Mouse (Mus musculus) heart, embryonic 12.5 days (tissue): ENCODE data around the gene Plpp2. TPM values are rescaled to one million over a fixed set of nuclear protein-coding genes. Genes with fewer than 3 reads are reported as not detected.

Experiments used
- ATAC-seq: fragments of 200-750 bp; cut with Nextera tagmentation; 2 replicates; pipeline ENCODE4 v1.8.0; 2017; ENCODE audit warnings: moderate TSS enrichment, moderate library complexity; ENCODE audit not compliant: insufficient number of reproducible peaks, low FRiP score
- H3K27ac ChIP-seq: fragments of 300-500 bp; sonication (generic); 2 replicates; pipeline ENCODE4 v1.5.1; 2016; ENCODE audit warnings: mild to moderate bottlenecking, moderate library complexity; ENCODE audit not compliant: poor library complexity, severe bottlenecking
- H3K27me3 ChIP-seq: fragments of 300-500 bp; sonication (generic); replicated peaks from 2 replicates; pipeline ENCODE4 v1.6.1; 2016; ENCODE audit warnings: mild to moderate bottlenecking, moderate library complexity
- H3K36me3 ChIP-seq: fragments of 300-500 bp; sonication (generic); 2 replicates; pipeline ENCODE4 v1.6.1; 2016; ENCODE audit warnings: mild to moderate bottlenecking, moderate library complexity
- H3K4me1 ChIP-seq: fragments of 300-500 bp; sonication (generic); replicated peaks from 2 replicates; pipeline ENCODE4 v1.6.1; 2016; ENCODE audit warnings: mild to moderate bottlenecking
- H3K4me2 ChIP-seq: fragments of 300-500 bp; sonication (generic); 2 replicates; pipeline ENCODE4 v1.6.1; 2016; ENCODE audit warnings: mild to moderate bottlenecking, moderate library complexity
- H3K4me3 ChIP-seq: fragments of 300-500 bp; sonication (generic); 2 replicates; pipeline ENCODE4 v1.5.1; 2016; ENCODE audit warnings: mild to moderate bottlenecking
- H3K9ac ChIP-seq: fragments of 300-500 bp; sonication (generic); 2 replicates; pipeline ENCODE4 v1.6.1; 2016; ENCODE audit warnings: mild to moderate bottlenecking, moderate library complexity
- H3K9me3 ChIP-seq: fragments of 300-500 bp; sonication (generic); replicated peaks from 2 replicates; pipeline ENCODE4 v1.6.1; 2016; ENCODE audit warnings: mild to moderate bottlenecking, moderate library complexity
- WGBS: fragments of 180-500 bp; shearing (Covaris S2); methylation state at CpG from one replicate; pipeline ENCODE4 v1.1.7; 2016; 5-methylcytosine and 5-hydroxymethylcytosine counted together
- polyA plus RNA-seq: library from polyadenylated mRNA; unstranded; fragments of >200 nt; fragmentation: Nextera tagmentation; extraction: Ambion mirVana; gene quantifications from 2 replicates; pipeline ENCODE4 v1.2.1, GENCODE M21; 2016

Gene Plpp2
- polyA plus RNA-seq, 1 experiment from 2014 or later = 12.0 TPM

DNA sequence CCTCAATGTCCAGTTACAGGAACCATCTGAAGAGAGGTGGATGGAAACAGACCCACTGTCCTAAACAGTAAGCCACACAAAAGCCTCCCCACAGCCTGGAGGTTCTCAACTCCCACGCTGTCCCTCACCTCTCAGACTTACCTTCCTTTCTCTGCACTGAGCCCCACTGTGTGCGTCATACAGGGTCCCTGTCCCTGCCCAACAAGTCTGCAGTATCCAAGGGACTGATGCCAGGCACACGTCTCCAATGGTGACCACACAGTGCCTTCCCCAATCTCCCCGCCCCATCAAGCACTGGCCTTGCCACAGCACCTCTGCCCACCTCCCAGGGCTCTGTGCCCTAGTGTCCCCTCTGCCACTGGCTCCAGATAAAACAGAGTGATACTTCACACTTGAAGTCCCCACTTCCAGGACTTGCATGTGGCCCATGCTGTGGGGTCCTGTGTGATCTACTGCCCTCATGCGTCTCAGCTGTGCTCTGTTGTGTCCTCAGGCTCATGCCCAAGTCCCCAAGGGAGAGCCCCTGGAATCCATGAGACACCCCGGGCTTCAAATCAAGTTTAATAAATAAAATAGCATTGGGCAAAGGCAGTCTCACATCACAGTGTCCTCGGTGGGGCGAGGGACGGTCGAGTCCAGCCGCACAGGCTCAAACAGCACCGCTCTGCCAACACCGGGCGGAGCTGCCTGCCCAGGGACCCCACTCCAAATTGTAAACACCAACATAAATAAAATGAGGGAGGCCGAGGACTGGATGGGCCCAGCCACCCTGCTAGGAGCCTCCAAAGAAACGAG, 6.3 kb upstream of the Plpp2 start:
- no peak overlapping the region for H3K4me3 ChIP-seq
- no peaks in the 10 kb centered on the region for H3K9me3 ChIP-seq
- H3K27ac ChIP-seq = no peak overlapping the region
- H3K4me2 ChIP-seq = no peak overlapping the region
- peaks cover 66% of the 10 kb centered on the region for H3K36me3 ChIP-seq
- 91% methylated on average over 16 of the region's 16 CpGs for WGBS
- H3K9ac ChIP-seq = no peak overlapping the region
- H3K27me3 ChIP-seq = no peaks in the 10 kb centered on the region
- no peak for ATAC-seq
- H3K4me1 ChIP-seq = no peaks in the 10 kb centered on the region; the same call in 1 of the 2 replicates

- no peaks in the 10 kb centered on the region for H3K9me3 ChIP-seq
- H3K4me3 ChIP-seq = no peak overlapping the region
- no peak overlapping the region for H3K9ac ChIP-seq
- no peak for ATAC-seq
- peaks cover 56% of the 10 kb centered on the region for H3K36me3 ChIP-seq
- no peak overlapping the region for H3K27ac ChIP-seq
- H3K27me3 ChIP-seq = 0 out of 2 replicates have a peak, but pooled peaks cover 7% of the 10 kb centered on the region
- peaks cover 3% of the 10 kb centered on the region; the same call in 1 of the 2 replicates for H3K4me1 ChIP-seq
- WGBS = 57% methylated on average over 4 of the region's 4 CpGs
- no peak overlapping the region for H3K4me2 ChIP-seq
Observed at GRCm38 (mm10) chr10:79538873-79539272, 5.3 kb upstream of the Plpp2 start.

DNA sequence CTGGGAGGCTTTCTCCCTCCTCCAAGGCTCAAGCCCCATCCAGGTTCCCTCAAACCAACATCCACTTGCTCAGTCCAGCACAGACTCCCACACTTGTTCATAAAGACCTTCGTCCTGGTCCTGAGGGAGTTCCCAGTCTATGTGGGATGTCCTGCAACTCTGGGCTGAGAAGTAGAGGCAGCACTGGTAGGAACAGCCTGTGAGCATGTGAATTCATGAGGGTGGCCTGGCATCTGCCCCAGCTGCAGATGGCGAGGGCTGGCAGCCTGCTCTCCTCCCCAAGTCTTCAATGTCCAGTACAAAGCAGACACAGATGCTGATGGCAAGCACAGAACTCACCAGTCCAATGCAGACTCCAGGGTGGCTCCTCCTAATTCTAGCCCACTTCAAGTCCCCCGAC, 4.7 kb upstream of the Plpp2 start:
- Histone ChIP-seq H3K36me3 (peaks cover 50% of the 10 kb centered on the region), H3K9me3 (no peaks in the 10 kb centered on the region), H3K4me1 (peaks cover 4% of the 10 kb centered on the region; the same call in 1 of the 2 replicates), H3K27me3 (0 out of 2 replicates have a peak, but pooled peaks cover 7% of the 10 kb centered on the region), H3K27ac (no peak overlapping the region), H3K9ac (no peak overlapping the region), H3K4me3 (no peak overlapping the region), H3K4me2 (no peak overlapping the region)
- WGBS = 83% methylated on average over 3 of the region's 3 CpGs
- no peak for ATAC-seq

DNA sequence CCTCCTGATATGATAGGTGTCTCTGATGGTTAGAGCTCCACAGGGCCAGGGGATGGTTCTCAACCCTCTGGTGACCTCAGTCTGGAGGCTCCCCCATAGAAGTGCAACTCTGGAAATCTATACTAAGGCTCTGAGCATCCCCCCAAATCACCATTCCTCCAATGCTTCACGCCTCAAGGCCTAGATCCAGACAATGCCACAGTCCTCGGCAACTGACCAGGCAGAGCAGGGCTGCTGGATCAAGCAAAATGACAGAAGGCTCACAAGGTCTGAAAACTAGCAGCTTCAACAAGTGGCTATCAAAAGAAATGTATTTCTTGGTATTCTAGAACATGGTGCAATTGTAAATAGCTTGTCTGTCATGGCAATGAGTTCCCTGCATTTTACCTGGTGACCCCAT, 4.2 kb upstream of the Plpp2 start:
- Histone ChIP-seq H3K27ac (no peak overlapping the region), H3K9me3 (no peaks in the 10 kb centered on the region), H3K4me3 (no peak overlapping the region), H3K36me3 (peaks cover 45% of the 10 kb centered on the region), H3K4me2 (no peak overlapping the region), H3K4me1 (peaks cover 6% of the 10 kb centered on the region; the same call in 1 of the 2 replicates), H3K27me3 (0 out of 2 replicates have a peak, but pooled peaks cover 7% of the 10 kb centered on the region), H3K9ac (no peak overlapping the region)
- ATAC-seq = no peak
- 81% methylated on average over 2 of the region's 2 CpGs for WGBS

DNA sequence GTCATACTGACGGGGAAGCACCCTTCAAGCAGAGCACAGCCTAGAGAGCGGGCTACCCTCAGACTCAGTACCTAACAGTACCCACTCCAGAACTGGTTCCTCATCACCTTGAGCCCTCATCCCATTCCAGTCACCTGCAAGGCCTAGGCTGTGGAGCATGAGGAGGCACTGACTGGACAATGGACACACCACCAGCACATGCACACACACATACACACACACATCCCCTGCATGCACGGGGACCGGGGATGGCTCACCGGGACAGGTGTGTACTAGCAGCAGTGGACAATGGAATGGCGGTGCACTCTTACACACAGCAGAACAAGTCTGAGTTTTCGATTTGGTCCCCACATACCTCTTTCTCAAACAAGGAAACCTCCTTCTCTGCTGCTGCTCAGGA, 3.7 kb upstream of the Plpp2 start:
- WGBS = 88% methylated on average over 7 of the region's 7 CpGs
- Histone ChIP-seq H3K4me2 (no peak overlapping the region), H3K27me3 (0 out of 2 replicates have a peak, but pooled peaks cover 7% of the 10 kb centered on the region), H3K4me1 (peaks cover 8% of the 10 kb centered on the region; the same call in 1 of the 2 replicates), H3K4me3 (no peak overlapping the region), H3K9me3 (no peaks in the 10 kb centered on the region), H3K36me3 (peaks cover 40% of the 10 kb centered on the region), H3K27ac (no peak overlapping the region), H3K9ac (no peak overlapping the region)
- no peak for ATAC-seq

GRCm38 (mm10) chr10:79536461-79537080, 3.0 kb upstream of the Plpp2 start:
- Histone ChIP-seq H3K4me1 (peaks cover 8% of the 10 kb centered on the region; the same call in 1 of the 2 replicates), H3K36me3 (peaks cover 33% of the 10 kb centered on the region), H3K27me3 (0 out of 2 replicates have a peak, but pooled peaks cover 7% of the 10 kb centered on the region), H3K4me2 (no peak overlapping the region), H3K9ac (no peak overlapping the region), H3K9me3 (no peaks in the 10 kb centered on the region), H3K27ac (no peak overlapping the region), H3K4me3 (no peak overlapping the region)
- ATAC-seq = no peak
- 68% methylated on average over 12 of the region's 12 CpGs for WGBS

- 65% methylated on average over 1 of the region's 1 CpGs for WGBS
- H3K36me3 ChIP-seq = peaks cover 22% of the 10 kb centered on the region
- no peak overlapping the region for H3K9ac ChIP-seq
- no peak for ATAC-seq
- peaks cover 8% of the 10 kb centered on the region; the same call in 1 of the 2 replicates for H3K4me1 ChIP-seq
- H3K9me3 ChIP-seq = no peaks in the 10 kb centered on the region
- 0 out of 2 replicates have a peak, but pooled peaks cover 7% of the 10 kb centered on the region for H3K27me3 ChIP-seq
- H3K4me3 ChIP-seq = no peak overlapping the region
- H3K4me2 ChIP-seq = no peak overlapping the region
- no peak overlapping the region for H3K27ac ChIP-seq
Observed at GRCm38 (mm10) chr10:79535431-79535830, 1.8 kb upstream of the Plpp2 start.

- H3K4me2 ChIP-seq = no peak overlapping the region
- no peak for ATAC-seq
- H3K36me3 ChIP-seq = peaks cover 15% of the 10 kb centered on the region
- H3K4me1 ChIP-seq = peaks cover 8% of the 10 kb centered on the region; the same call in 1 of the 2 replicates
- H3K9me3 ChIP-seq = no peaks in the 10 kb centered on the region
- 0 out of 2 replicates have a peak, but pooled peaks cover 7% of the 10 kb centered on the region for H3K27me3 ChIP-seq
- H3K9ac ChIP-seq = no peak overlapping the region
- no peak overlapping the region for H3K27ac ChIP-seq
- WGBS = 86% methylated on average over 2 of the region's 2 CpGs
- no peak overlapping the region for H3K4me3 ChIP-seq
Observed at GRCm38 (mm10) chr10:79534426-79534825, 830 bp upstream of the Plpp2 start.

- 34% methylated on average over 3 of the region's 3 CpGs for WGBS
- Histone ChIP-seq H3K4me1 (peaks cover 8% of the 10 kb centered on the region; the same call in 1 of the 2 replicates), H3K9me3 (no peaks in the 10 kb centered on the region), H3K4me3 (peak overlapping the region; percentile 66), H3K9ac (peak overlapping the region; percentile 74; the same call in 1 of the 2 replicates), H3K36me3 (peaks cover 4% of the 10 kb centered on the region; the same call in 1 of the 2 replicates), H3K27ac (no peak overlapping the region), H3K27me3 (0 out of 2 replicates have a peak, but pooled peaks cover 7% of the 10 kb centered on the region), H3K4me2 (peak overlapping the region; percentile 97)
- ATAC-seq = no peak
Observed at GRCm38 (mm10) chr10:79532678-79533077, 918 bp downstream of the Plpp2 start.

DNA sequence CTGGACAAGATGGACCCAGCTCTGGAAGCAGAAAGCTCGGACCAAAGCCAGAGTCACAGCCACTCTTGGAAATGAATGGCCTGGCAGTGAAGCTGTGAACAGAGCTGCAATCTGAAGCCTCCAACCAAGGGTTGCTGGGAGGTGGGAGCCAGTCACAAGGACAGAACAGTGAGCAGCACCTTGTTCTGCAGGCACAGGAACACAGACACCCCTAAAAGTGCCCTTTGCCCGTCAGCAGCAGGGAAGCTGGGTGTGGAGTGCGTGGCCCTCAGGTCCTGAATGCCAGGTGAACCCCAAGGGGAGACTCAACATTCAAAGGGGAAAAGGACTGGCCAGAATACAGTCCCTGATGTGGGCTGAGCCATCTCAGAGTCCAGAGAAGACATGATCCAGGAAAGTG, 2.0 kb downstream of the Plpp2 start:
- Histone ChIP-seq H3K27me3 (0 out of 2 replicates have a peak, but pooled peaks cover 7% of the 10 kb centered on the region), H3K4me2 (no peak overlapping the region), H3K36me3 (peaks cover 13% of the 10 kb centered on the region), H3K9me3 (no peaks in the 10 kb centered on the region), H3K4me3 (no peak overlapping the region), H3K27ac (no peak overlapping the region), H3K4me1 (peaks cover 8% of the 10 kb centered on the region; the same call in 1 of the 2 replicates), H3K9ac (no peak overlapping the region)
- no peak for ATAC-seq
- WGBS = 90% methylated on average over 3 of the region's 3 CpGs

- 94% methylated on average over 13 of the region's 13 CpGs for WGBS
- H3K4me1 ChIP-seq = peaks cover 8% of the 10 kb centered on the region; the same call in 1 of the 2 replicates
- no peak for ATAC-seq
Observed at GRCm38 (mm10) chr10:79530721-79531120, 2.9 kb downstream of the Plpp2 start.

More at GRCm38 (mm10) chr10:79530721-79531120, 2.9 kb downstream of the Plpp2 start:
- Histone ChIP-seq H3K4me2 (no peak overlapping the region), H3K4me3 (no peak overlapping the region), H3K9me3 (no peaks in the 10 kb centered on the region), H3K27me3 (0 out of 2 replicates have a peak, but pooled peaks cover 7% of the 10 kb centered on the region), H3K9ac (no peak overlapping the region), H3K27ac (no peak overlapping the region), H3K36me3 (peaks cover 15% of the 10 kb centered on the region)
